Mouse (Mus musculus): ENCODE results near the gene Col27a1.

- TF ChIP-seq CTCF (IDR thresholded peaks at IDR 0.05) (no peak), EP300 (IDR thresholded peaks at IDR 0.05) (no peak)
Measured at GRCm38 (mm10) chr4:63248951-63249350, 35.1 kb downstream of the Col27a1 start.
